ENCODE assay signal across 9 mouse cellular contexts in the genomic region with DNA sequence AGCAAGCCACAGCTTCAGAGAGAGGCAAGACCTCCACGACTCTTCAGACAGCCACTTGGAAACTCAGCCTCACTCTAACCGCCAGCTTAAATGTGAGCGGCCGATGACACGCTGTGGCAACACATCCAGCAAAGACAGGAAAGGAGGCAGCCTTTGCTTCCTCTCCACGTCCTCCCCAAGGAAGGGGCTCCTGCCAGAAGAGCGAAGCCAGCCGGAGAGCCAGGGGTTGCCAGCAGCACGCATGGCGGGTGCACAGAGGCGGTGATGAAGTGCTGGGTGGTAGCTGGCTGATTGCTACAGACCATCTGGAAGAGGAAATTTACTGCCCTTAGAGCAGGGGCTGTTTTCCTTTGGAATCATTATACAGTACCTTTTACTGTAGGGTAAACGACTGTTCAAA.
DNase-seq lines count a peak whose midpoint lies in the region; ATAC-seq and TF ChIP-seq lines count a peak whose summit lies in the region.
"Had no signal": no experiment of that assay in that cellular context is flagged by ENCODE, and none has a peak within 500 bp of the region (broad histone marks: within the 10 kb centered on the region; RNA-seq: fewer than 3 reads in every experiment).

No protein-coding gene starts in this region.

- no peaks in the 10 kb centered on the region for H3K36me3 ChIP-seq in heart, embryonic 11.5 days (ENCODE audit: control insufficient read depth, insufficient read depth, low read length)
- no peaks in the 10 kb centered on the region for H3K36me3 ChIP-seq in heart, adult 2 months (ENCODE audit: control insufficient read depth, insufficient read depth, low read length)
- no peaks in the 10 kb centered on the region for H3K36me3 ChIP-seq in megakaryocyte, embryonic 14.5 days (replicated peaks; ENCODE audit: low read length)
- no peaks in the 10 kb centered on the region for H3K36me3 ChIP-seq in limb, embryonic 11.5 days (ENCODE audit: control insufficient read depth, insufficient read depth, low read length)
- H3K36me3 ChIP-seq in neural tube, embryonic 14.5 days (ENCODE audit: control insufficient read depth, insufficient read depth, low read length) = no peaks in the 10 kb centered on the region

- no peak for TF ChIP-seq CTCF in heart, adult 2 months (IDR thresholded peaks at IDR 0.05)
- TF ChIP-seq CTCF in gastrocnemius, adult 2 months (IDR thresholded peaks at IDR 0.05) = no peak

- intact Hi-C loops in heart, adult 2 months (cut with DNase I) = no loop called here
- intact Hi-C loops in gastrocnemius, adult 2 months (cut with DNase I) = no loop called here

- no peak overlapping the region for H3K9ac ChIP-seq in heart, embryonic 11.5 days (ENCODE audit: low read depth, low read length)
- no peak overlapping the region for H3K9ac ChIP-seq in heart, adult 2 months (ENCODE audit: low read depth, low read length)
- H3K9ac ChIP-seq in limb, embryonic 11.5 days (ENCODE audit: low read length) = 0 out of 2 replicates have a peak overlapping the region, but pooled peaks have one; percentile 23
- no peak overlapping the region for H3K9ac ChIP-seq in neural tube, embryonic 14.5 days (replicated peaks; ENCODE audit: low read depth, low read length)

- WGBS in heart, embryonic 11.5 days (ENCODE audit: insufficient replicate concordance) = 39% methylated on average over 12 of the region's 12 CpGs
- 32% methylated on average over 12 of the region's 12 CpGs for WGBS in heart, adult 2 months
- 44% methylated on average over 12 of the region's 12 CpGs for WGBS in limb, embryonic 11.5 days
- 43% methylated on average over 12 of the region's 12 CpGs for WGBS in neural tube, embryonic 14.5 days

- peak overlapping the region; percentile 9; the same call in 1 of the 2 replicates for H3K4me2 ChIP-seq in heart, embryonic 11.5 days
- H3K4me2 ChIP-seq in limb, embryonic 11.5 days (ENCODE audit: low read depth, severe bottlenecking) = no peak overlapping the region
- no peak overlapping the region for H3K4me2 ChIP-seq in neural tube, embryonic 14.5 days (ENCODE audit: low read depth, low read length)

- no peaks in the 10 kb centered on the region for H3K9me3 ChIP-seq in heart, embryonic 11.5 days (replicated peaks; ENCODE audit: control insufficient read depth, low read length)
- peaks cover 12% of the 10 kb centered on the region for H3K9me3 ChIP-seq in megakaryocyte, embryonic 14.5 days
- H3K9me3 ChIP-seq in limb, embryonic 11.5 days (ENCODE audit: control insufficient read depth, low read length) = no peaks in the 10 kb centered on the region
- no peaks in the 10 kb centered on the region for H3K9me3 ChIP-seq in neural tube, embryonic 14.5 days (ENCODE audit: control insufficient read depth, low read length)

- TF ChIP-seq POLR2A in heart, adult 2 months (IDR thresholded peaks at IDR 0.05; ENCODE audit: insufficient read depth, low read depth, low read length) = no peak

- no peak overlapping the region for H3K27ac ChIP-seq in heart, embryonic 11.5 days (ENCODE audit: low read depth, low read length)
- H3K27ac ChIP-seq in heart, adult 2 months = no peak overlapping the region
- H3K27ac ChIP-seq in limb, embryonic 11.5 days (replicated peaks; ENCODE audit: low read depth, low read length) = 0 out of 2 replicates have a peak overlapping the region, but pooled peaks have one; percentile 55
- H3K27ac ChIP-seq in neural tube, embryonic 14.5 days (ENCODE audit: low read depth, low read length) = no peak overlapping the region
- no peak overlapping the region for H3K27ac ChIP-seq in gastrocnemius, adult 2 months

- no peak overlapping the region for H3K4me3 ChIP-seq in heart, embryonic 11.5 days (ENCODE audit: low read depth, low read length)
- no peak overlapping the region for H3K4me3 ChIP-seq in heart, adult 2 months
- peak overlapping the region; percentile 11 for H3K4me3 ChIP-seq in megakaryocyte, embryonic 14.5 days (replicated peaks)
- no peak overlapping the region for H3K4me3 ChIP-seq in limb, embryonic 11.5 days (ENCODE audit: low read depth, low read length)
- H3K4me3 ChIP-seq in neural tube, embryonic 14.5 days (ENCODE audit: low read depth, low read length) = no peak overlapping the region
- H3K4me3 ChIP-seq in gastrocnemius, adult 2 months = no peak overlapping the region

- H3K4me1 ChIP-seq in heart, embryonic 11.5 days (ENCODE audit: control insufficient read depth, insufficient read depth, low read length) = peaks cover 9% of the 10 kb centered on the region; the same call in 1 of the 2 replicates
- no peaks in the 10 kb centered on the region for H3K4me1 ChIP-seq in heart, adult 2 months (ENCODE audit: control insufficient read depth, insufficient read depth, low read length)
- H3K4me1 ChIP-seq in megakaryocyte, embryonic 14.5 days = peaks cover 3% of the 10 kb centered on the region; the same call in 1 of the 2 replicates
- H3K4me1 ChIP-seq in limb, embryonic 11.5 days (ENCODE audit: control insufficient read depth, insufficient read depth, low read length) = no peaks in the 10 kb centered on the region
- H3K4me1 ChIP-seq in neural tube, embryonic 14.5 days (ENCODE audit: control insufficient read depth, insufficient read depth, low read length) = peaks cover 2% of the 10 kb centered on the region; the same call in 1 of the 2 replicates

- no peak for DNase-seq in heart, adult 2 months
- DNase-seq in limb, embryonic 11.5 days (ENCODE audit: low spot score) = peak; percentile 41
- no peak for DNase-seq in gastrocnemius, adult 2 months
- DNase-seq in layer of hippocampus, postnatal 10 days (ENCODE audit: low spot score in 2 of 2) = no peak
- DNase-seq: cerebellum, adult 18-20 months had no signal

- ATAC-seq in heart, embryonic 11.5 days (replicated peaks; ENCODE audit: insufficient number of reproducible peaks, low FRiP score, low TSS enrichment) = no peak
- no peak for ATAC-seq in megakaryocyte, adult 5-6 weeks (ENCODE audit: poor library complexity, severe bottlenecking)
- ATAC-seq in limb, embryonic 11.5 days (ENCODE audit: insufficient number of reproducible peaks, low FRiP score, low TSS enrichment, low read depth) = no peak
- ATAC-seq in neural tube, embryonic 14.5 days (ENCODE audit: low read depth) = 0 out of 2 replicates have a peak, but pooled peaks have one; percentile 35

- no peaks in the 10 kb centered on the region for H3K27me3 ChIP-seq in heart, embryonic 11.5 days (ENCODE audit: control insufficient read depth, insufficient read depth, low read length)
- H3K27me3 ChIP-seq in heart, adult 2 months (ENCODE audit: control insufficient read depth, insufficient read depth, low read length) = no peaks in the 10 kb centered on the region
- peaks cover 16% of the 10 kb centered on the region for H3K27me3 ChIP-seq in megakaryocyte, embryonic 14.5 days (replicated peaks)
- no peaks in the 10 kb centered on the region for H3K27me3 ChIP-seq in limb, embryonic 11.5 days (ENCODE audit: control insufficient read depth, insufficient read depth, low read length)
- H3K27me3 ChIP-seq in neural tube, embryonic 14.5 days (ENCODE audit: control insufficient read depth, insufficient read depth, low read length) = no peaks in the 10 kb centered on the region

- no peaks in the 10 kb centered on the region for H3K79me2 ChIP-seq in heart, adult 2 months (replicated peaks; ENCODE audit: control insufficient read depth, insufficient read depth, low read length)

- no peak for TF ChIP-seq EP300 in heart, adult 2 months (IDR thresholded peaks at IDR 0.05; ENCODE audit: insufficient read depth, low read depth, low read length)
